Mouse (Mus musculus) heart, postnatal 36 days (tissue): ENCODE measurements around the gene Dnmt3a. TPM values are rescaled to one million over a fixed set of nuclear protein-coding genes. Genes with fewer than 3 reads are reported as not detected.
"Not testable (repeated sequence)": the region's sequence is repeated elsewhere in the genome, so short reads cannot be mapped to it uniquely, and the experiment has no call there.

Experiments used
- DNase-seq, 2 experiments: peaks; one replicate each; pipeline ENCODE4 v3.0.0; 2021 to 2022
- intact Hi-C: fragments of 180-260 bp; cut with DNase I; formaldehyde crosslinking; loops from one replicate; pipeline ENCODE4 v1.15.1; 2025
- total RNA-seq, 2 experiments: library from RNA; stranded (reverse); gene quantifications; 2 replicates each; pipeline ENCODE4 v1.2.3; 2021

Gene Dnmt3a
- total RNA-seq, 2 experiments from 2014 or later: 71.7 to 75.8 TPM

DNA sequence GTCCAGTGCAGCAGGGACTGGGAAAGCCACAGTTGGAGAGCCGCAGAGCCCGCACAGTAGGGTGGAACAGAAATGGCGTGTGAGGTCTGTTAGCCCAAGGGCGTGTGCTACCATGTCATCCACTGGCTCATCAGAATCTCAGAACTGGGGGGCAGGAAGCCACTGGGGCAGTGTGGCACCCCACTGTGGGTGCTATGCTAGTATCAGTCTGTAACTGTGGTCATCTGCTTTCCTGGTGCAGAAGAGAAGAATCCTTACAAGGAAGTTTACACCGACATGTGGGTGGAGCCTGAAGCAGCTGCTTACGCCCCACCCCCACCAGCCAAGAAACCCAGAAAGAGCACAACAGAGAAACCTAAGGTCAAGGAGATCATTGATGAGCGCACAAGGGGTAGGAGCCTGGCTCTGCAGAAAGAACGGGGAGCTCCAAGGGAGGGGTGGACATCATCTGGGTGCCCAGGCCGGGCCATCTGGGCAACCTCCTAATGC, 91.3 kb downstream of the Dnmt3a start:
- DNase-seq: no peak

DNA sequence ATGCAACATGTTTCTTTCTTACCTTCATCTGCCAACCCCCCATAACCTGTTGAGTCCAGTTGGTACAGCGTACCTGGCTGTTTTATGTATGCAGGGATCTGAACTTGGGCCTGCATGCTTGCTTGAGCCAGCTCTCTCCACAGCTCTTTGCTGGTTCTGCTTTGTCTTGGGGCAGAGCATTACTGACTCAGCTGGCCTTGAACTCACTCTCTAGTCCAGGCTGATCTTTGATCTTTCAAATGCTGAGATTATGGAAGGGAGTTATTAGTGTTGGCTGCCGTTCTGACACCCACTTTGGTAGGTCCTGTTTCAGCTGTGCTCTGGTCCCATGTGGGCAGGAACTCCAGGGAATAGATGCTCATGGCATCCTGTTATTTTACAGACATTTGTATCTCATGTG, 93.0 kb downstream of the Dnmt3a start:
- intact Hi-C loops: no loop called here
- no peak for DNase-seq

More for the DNA sequence above, 91.3 kb downstream of the Dnmt3a start:
- intact Hi-C loops: no loop called here

DNA sequence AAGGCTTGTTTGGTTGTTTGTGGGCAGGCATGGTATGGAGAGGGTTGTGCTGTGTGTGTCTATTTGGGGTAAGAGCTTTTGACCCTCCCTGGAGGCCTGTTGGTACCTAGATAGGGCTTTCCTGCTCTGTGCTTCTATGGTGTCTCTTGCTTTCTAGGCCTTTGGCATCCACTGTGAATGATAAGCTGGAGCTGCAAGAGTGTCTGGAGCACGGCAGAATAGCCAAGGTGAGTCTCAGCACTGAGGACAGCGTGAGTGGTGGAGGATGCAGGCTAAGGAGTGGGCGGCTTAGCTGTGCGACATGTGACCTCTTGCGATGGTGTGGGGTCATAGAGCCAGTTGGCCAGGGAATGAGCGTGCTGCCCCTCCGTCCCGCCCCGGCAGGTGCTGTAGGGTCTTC, 99.6 kb downstream of the Dnmt3a start:
- intact Hi-C loops: no loop called here
- DNase-seq: no peak

DNA sequence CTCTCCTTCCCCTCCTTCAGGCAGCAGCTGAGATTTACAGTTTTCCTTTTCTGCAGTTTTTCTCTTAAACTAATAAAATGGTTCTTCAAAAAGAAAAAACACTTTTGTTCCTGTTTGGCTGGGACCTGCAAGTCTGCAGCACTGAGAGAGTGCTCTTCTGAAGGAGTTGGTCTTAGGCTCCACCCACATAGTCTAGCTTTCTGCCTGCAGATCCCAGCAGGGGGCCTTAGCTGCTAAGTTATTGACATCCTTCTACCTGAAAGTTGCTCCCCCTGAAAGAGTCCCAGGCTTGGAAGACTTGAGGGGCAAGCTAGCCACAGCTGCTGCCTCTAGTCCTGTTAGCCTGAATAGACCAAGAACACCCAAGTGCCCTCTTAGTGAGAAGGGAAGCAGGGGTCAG, 100.5 kb downstream of the Dnmt3a start:
- DNase-seq: no peak
- intact Hi-C loops: no loop called here

DNA sequence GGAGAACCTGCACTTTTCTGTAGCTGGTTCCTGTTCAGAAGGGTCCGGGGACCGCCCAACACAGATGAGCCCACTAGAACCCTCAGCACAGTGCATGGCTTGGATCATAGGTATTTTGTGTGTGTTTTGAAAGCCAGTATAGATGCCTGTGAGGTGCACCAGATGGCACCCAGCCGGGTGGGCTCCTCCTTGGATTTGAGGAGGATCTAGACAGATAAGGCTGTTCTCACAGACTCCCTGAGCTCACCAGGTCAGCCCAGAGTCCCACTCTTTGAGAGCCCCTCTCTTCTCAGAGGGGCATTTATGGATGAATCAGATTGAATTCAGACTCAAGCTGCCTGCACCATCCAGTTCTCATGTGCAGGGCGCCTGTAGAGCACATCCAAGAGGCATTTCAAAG, 101.2 kb downstream of the Dnmt3a start:
- no peak for DNase-seq
- intact Hi-C loops: no loop called here

DNA sequence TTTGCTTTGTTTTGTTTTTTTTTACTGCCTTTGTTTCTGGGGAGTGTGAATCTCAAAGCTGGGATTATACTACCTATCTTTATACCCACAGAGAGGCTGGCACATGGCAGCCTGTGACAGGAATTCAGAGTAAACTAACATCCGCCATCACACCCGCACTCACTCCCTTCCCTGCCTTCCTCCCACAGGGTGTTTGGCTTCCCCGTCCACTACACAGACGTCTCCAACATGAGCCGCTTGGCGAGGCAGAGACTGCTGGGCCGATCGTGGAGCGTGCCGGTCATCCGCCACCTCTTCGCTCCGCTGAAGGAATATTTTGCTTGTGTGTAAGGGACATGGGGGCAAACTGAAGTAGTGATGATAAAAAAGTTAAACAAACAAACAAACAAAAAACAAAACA, 101.6 kb downstream of the Dnmt3a start:
- intact Hi-C loops: no loop called here
- DNase-seq: no peak

DNA sequence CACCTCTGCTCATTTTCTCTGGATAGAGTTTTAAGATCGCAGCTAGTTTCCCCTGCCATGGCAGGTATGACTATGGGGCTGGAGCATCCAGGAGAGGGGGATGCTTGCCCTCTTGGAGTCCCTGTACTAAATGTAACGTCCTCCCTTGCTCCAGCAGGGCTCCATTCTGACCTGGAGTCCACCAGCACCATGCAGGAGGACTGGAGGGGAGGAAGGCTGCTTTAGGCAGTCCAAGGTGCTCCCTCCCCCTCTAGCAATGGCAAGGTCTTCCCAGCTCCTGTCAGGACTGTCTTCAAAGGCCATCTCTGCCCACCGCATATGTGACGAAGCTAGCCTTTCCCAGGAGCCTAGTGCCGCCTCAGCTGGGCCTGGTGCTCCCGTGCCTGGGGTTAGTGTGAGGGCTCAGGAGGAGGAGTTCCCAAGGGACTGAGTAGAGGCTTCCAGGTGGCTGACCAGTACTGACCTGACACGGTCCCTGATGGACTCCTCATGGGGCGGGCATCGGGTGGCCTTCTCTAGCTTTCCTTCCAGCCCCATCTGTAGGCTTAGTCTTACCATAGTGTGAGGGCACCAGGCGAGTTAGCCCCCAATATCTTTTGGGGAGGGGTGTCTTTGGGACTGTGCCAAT, 104.8 kb downstream of the Dnmt3a start:
- intact Hi-C loops: no loop called here

DNA sequence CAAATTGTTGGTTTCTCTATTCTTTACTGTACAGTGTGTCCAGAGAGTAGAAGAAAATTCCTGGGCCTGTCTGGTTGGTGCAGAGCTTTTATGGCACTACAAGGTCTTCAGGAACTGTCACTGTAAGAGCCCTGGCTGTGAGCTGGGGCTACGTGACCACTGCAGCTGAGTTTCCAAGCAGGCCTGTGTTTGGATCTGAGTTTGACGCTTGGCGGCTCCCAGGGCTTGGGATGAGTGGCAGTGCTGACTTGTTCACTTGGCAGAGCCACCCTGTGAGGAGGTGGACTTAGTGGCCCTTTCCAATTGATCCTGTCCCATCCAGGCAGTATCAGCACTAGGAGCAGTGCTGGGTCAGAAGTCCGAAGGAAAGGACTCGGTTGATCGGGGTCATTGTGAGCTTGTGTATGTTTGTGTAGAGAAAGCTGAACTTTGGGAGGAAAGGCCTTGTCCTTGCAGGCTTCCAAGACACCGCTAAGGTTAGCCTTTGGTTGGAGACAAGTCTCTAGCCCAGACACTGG, 106.1 kb downstream of the Dnmt3a start:
- intact Hi-C loops: no loop called here
- no peak for DNase-seq

More for the DNA sequence above, 104.8 kb downstream of the Dnmt3a start:
- no peak for DNase-seq

DNA sequence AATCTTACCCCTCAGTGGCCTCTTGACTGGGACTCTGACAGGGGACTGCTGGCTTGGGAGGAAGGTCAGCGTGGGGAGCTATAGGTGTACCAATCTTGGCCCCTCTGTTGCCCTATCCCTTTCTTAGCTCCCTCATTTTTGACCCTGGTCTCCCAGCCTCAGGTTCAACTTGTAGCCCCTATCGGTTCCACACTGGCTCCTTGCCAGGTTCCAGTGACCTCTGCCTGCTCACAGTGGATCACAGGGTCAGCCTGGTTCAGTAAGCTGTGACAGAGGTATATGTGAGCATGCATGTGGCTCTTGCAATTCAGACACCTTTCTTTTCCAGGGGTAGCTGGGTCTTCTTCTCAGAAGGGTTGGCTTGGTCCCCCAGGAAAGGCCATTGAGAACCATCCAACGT, 110.0 kb downstream of the Dnmt3a start:
- no peak for DNase-seq
- intact Hi-C loops: no loop called here

DNA sequence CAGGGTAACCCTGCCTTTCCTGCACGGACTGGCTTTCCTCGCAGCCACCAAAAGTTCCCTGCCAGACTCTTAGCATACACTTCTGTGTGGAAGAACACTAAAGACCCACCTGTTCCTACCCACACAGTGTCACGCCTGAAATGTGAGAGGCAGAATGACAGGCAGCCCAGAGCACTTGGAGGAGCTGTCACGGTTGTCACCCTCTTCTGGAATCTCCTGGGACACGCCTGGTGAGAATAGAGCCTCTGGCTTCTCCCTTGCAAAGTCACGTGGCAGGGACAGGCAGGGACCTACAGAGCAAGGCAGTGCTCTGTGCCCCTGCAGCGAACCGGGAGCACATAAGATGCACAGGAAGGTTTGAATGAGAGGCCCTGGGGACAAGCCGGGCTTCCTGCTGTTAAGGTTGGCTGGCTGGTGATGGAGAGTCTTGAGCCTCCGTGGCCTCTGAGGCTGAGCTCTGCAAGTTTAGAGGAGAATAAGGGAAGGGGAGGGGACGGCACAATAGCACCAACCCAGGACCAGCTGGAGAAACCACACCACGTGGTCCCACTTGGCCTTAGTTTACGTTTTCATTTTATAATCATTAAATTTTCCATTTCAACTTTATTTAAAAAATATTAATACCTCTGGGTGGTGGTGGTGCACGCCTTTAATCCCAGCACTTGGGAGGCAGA, 112.0 kb downstream of the Dnmt3a start:
- intact Hi-C loops: no loop called here
- DNase-seq: no peak

DNA sequence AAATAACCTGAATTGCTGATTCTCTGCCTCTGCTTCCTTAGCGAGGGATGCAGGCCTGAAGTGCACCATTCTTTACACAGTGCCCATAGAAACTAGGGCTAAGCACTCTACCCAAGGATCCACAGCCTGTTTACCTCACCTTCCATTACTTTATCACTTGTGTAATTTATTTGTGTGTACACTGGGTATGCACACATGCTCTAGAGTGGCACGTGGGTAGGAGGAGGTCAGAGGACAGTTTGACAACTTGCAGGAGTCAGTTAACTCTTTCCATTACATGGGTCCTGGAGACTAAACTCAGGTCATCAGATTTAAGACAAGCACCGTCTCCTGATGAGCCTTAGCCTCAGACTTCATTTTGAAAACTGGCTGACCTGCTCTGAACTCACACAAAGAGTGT, 112.8 kb downstream of the Dnmt3a start:
- DNase-seq: no peak
- intact Hi-C loops: no loop called here

DNA sequence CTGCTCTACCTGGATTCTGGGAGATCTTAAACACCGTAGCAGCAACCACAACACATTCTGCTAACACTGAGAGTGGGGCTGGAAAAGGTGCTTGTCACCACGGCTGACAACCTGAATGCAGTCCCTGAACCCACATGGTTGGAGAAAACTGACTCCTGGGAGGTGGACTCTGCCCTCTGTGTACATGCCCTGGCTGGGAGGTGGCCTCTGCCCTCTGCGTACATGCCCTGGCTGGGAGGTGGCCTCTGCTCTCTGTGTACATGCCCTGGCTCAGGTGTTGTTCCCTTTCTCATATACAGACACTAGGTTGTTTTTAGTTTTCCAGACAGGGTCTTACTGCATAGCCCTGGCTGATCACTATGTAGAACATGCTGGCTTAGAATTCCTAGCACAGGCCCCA, 113.6 kb downstream of the Dnmt3a start:
- DNase-seq: no peak
- intact Hi-C loops: no loop called here

DNA sequence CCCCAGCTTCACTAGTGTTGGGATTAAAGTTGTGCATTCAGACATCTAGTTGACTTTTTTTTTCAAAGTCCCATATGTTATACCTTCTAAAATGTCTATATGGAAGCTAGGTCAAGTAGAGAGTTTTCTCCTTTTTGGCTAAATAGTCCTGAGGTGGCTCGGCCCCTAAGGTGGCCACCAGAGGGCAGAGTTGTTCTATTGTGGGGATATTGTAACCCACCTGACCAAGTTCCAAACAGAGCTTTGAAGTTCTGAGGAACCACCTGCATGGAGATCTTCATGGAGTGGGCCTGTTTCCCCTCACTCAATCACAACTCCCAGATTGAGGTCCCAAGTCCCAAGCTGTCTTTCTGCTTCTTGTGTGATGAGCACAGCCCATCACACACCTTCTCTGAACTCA, 120.3 kb downstream of the Dnmt3a start:
- DNase-seq: peak; percentile 73 to 81
- intact Hi-C loops: loop anchor here (1.0 to 5.0 kb wide), 4 partner anchors 58 to 621 kb away; no protein-coding TSS in a partner anchor

DNA sequence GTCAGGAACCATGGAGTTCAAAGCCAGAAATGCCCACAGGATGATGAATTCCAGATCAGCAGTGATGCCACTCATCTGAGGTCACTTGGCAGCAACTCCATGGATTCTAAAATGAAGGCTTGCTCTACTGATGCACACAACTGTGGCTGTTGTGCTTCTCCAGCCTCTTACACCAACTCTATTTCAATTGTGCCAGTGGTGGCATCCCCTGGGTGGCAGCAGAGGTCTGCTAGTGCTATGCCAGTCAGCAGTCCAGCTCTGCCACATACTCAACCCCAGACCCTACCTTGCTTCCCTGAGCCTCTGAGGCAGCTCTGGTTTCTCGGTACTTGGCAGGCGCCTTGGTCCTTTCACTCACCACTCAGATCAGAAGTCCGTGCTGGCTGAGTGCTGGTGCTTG, 123.0 kb downstream of the Dnmt3a start:
- intact Hi-C loops: loop anchor here (5.0 kb wide), 1 partner anchor 618 kb away; no protein-coding TSS in a partner anchor
- DNase-seq: peak in 1 of 2 experiments; percentile 26

DNA sequence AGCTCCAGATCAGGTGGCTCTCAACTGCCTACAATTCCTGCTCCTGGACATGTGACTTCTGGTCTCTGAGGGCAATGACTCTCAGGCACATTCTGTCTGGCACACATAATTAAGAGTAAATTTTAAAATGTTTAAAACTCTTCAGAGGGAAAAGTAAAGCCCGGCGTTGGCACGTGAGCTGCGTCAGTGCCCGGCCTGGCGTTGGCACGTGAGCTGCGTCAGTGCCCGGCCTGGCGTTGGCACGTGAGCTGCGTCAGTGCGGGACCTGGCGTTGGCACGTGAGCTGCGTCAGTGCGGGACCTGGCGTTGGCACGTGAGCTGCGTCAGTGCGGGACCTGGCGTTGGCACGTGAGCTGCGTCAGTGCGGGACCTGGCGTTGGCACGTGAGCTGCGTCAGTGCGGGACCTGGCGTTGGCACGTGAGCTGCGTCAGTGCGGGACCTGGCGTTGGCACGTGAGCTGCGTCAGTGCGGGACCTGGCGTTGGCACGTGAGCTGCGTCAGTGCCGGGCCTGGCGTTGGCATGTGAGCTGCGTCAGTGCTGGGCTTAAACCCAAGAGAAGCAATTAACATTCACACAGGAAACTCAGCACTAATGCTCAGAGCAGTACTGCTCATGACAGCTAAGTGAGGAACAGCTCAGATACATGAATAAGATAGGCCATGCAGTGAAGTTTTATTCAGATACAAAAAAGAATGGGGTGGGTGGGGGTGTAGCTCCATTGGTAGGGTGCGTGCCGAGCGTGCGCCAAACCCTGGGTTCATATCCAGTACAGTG, 124.5 kb downstream of the Dnmt3a start:
- DNase-seq, intact Hi-C loops: not testable (repeated sequence)

DNA sequence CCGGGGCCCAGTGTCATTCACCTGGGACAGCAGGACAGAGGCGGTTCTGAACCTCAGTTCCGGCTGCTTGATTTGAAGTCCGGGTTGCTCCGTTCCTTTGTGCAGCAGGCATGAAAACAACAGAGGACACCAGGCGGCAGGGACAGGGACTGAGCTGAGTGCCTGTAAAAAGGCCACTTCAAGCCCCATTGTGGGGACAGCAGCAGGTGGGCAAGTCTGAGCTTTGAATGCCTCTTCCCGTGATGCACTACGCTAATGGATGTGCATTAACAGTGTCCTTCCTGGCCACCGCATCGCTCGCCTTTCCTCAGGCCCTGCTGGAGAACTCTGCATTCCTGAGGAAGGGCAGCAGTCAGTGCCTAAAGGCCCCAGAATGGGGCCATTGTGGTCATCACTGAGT, 136.2 kb downstream of the Dnmt3a start:
- intact Hi-C loops: no loop called here
- DNase-seq: no peak

DNA sequence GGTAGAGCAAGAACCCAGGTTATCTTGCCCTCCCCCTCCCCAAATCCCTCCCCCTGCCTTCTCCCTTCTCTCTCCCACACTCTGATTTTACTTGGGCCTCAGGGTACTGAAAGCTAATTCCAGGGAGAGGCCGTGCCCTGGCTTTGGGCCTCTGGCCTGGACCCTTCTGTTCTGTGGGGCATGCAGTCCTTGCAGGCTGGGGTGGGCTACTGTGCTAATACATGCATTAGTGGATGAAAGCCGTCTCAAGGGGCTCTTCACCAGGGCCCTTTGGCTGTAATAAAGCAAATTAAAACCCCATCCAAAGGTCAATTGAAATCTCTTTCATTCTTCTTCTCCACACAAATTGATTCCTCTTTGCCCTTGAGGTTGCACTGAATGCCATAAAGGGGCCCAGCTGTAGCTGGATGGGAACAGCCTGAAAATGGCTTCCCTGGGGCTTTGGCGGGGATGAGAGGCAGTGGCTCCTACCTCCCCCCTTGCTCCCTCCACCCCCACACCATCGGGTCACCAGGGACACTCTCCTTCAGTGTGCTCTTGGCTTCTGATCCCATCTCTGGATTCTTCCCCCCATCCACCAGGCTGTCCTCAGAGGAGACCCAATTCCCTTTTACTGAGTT, 138.8 kb downstream of the Dnmt3a start:
- no peak for DNase-seq

DNA sequence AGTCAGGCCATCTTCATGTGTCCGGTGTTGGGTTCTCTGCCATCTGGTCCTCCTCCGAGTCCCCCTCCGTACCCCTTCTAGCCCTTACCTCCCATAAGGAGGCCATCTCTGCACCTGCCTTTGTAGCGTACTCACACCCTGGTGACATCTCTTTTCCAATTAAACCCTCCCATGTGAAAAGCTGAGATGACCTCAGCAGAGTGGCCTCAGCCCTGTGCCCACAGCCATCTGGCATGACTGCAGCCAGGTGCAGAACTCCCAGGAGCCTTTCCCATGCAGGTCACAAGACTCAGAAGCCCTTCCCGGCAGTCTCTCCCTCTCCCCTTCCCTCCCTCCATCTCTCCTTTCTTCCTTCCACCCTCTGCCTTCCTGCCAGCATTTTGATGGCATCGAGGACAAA, 141.7 kb downstream of the Dnmt3a start:
- intact Hi-C loops: no loop called here
- no peak for DNase-seq

More for the DNA sequence above, 138.8 kb downstream of the Dnmt3a start:
- intact Hi-C loops: no loop called here

DNA sequence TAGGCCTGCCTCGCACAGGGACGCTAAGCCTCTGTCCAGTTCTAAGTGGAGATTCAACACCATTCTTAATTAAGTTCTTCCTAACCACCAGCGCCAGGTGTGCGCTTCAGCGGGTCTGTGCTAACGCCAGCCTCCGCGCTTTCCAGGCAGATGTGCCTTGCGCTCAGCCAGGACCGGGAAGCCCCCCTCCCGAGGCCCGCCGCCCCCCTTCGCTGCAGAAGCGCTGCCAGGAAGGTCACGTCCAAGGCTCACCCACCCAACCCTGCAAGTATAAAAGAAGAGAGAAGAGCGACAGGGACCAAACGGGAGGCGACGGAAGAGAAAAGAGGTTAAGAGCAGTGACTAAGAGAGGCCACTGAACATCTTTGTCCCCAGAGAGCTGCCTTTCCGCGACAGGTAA, 148.8 kb downstream of the Dnmt3a start, which contains the start of gene Pomc:
Gene Pomc, plus strand, starts transcription at position 301 of the 400 bp plus-strand sequence.
- no peak for DNase-seq
- intact Hi-C loops: no loop called here

DNA sequence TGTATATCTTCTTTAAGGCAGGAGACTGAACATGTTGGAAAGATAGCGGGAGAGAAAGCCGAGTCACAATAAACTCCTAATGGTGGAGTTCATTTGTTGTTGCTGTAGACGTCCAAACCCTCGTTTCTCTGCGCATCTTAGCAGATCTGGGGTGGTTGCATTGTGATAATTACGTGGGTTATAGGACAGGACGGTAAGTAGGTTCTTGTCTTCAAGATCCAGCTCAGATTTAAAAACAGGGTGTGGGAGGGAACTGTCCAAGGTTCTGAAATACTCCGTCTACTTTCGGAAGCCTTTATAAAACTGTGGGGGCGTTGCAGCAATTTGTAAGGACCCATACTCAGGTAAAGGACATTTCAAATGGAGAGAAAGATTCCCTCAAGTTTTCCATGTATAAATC, 149.6 kb downstream of the Dnmt3a start:
- intact Hi-C loops: no loop called here
- no peak for DNase-seq

DNA sequence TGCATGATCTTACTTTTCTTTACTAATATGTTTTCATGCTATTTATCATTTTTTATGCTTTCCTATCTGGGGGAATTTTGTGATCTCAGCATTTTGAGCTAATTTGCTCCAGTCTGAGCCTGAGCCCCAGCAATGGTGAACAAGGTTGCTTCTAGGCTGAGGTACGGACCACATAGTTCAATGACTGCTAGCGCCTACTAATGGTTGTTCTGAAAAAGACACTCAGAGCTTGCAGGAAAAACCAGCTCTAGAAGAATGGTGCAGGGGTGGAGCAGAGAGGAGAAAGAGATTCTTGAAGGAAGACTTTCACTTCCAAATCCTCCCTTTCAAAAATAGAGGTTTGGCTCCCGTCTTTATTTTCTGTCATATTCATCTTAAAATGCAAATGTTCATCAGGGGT, 150.5 kb downstream of the Dnmt3a start:
- DNase-seq: no peak
- intact Hi-C loops: no loop called here
